Mouse (Mus musculus) 3134 (cell line): ENCODE results near the gene Fpgs.

ENCODE experiments used
- DNase-seq: peaks from one replicate; pipeline ENCODE4 v3.0.0-alpha.2; 2011; ENCODE audit warnings: low spot score; ENCODE audit not compliant: insufficient read length; ENCODE audit errors: extremely low read depth

Fpgs gene

DNA sequence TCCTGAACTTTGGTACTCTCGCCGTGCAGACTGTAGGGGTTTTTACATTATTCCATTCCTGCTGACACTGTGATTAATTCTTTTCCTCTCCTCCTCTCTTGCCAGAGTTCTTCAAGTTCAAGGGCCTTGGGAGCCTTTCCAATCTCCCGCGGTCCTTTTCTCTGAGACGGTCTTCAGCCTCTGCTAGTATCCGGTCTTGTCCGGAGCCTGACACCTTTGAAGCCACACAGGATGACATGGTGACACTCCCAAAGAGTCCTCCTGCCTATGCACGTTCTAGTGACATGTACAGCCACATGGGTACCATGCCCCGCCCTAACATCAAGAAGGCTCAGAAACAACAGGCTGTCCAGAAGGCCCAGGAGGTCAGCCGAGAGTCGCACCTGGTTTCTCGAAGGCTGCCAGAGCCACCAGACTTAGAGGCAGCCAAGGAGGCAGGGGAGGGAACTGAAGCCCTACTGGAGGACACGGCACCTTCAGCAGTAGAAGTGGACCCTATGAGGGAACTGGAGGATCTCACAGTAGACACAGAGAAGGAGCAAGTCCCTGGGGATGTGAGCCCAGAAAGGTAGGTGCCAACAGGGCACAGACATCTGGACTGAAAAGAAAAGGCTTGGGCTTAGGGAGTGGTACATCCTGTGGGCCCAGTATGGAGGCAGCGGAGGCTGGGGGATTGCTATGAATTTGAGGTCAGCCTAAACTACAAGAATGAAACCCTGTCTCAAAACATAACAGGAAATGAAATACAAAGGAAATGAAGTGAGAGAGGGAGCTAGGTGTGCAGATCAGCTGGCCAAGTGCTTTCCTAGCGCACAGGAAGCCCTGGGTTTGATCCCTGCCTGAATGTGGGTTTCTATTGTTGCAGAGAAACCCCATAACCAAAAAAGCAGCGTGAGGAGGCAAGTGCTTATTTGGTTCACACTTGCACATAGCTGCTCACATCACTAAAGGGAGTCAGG lies 21.2 kb upstream of the Fpgs start:
- no peak for DNase-seq

DNA sequence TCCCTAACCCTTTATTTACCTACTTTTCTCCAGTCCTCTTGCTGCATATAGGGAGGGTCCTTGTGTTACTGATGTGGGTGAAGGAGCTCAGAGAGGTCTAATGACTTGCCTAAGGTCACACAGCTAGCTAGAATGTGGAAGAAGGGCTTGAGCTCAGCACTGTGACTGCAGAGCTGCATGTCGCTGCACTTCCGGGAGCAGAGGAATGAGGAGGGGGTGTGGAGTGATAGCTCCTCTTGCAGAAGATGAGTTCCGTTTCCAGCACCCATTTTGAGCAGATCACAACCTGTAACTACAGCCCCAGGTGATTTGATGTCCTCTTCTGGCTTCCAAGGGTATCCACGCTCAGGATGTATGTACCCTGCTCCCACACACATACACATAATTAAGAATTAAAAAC lies 20.2 kb upstream of the Fpgs start:
- no peak for DNase-seq

DNA sequence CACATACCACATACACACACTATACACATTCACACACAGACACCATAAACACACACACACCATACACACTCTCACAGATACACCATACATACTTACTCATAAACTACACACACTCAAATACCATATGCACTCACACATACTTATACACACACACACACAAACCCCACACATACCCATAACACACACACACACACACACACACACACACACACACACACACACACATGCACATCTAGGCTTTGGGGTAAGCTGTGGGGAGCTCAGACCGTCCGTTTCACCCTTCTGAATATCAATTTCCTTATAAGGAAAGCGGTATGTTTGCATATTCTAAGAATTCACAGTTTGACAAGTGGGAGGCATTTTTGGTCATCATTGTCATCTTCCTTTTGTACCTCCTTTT lies 18.6 kb upstream of the Fpgs start:
- no peak for DNase-seq

DNA sequence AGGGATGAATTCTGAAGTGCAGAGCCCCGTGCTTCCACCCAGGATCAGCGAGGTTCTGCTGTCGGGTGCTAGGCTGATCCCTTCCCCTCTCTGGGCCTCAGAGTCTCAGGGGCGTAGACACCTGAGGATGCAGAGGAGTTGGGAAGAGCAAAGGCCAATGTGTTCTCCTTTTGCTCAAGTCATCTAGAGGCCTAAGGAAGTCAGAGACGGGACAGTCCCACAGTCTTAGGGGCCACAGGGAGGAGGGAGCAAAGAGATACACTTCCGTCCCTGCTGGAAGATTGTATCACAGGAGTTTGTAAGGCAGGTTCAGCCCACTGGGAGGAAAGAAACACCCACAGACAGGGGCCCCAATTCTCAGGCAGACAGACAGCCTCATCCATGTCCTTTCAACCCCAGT lies 18.1 kb upstream of the Fpgs start:
- no peak for DNase-seq

DNA sequence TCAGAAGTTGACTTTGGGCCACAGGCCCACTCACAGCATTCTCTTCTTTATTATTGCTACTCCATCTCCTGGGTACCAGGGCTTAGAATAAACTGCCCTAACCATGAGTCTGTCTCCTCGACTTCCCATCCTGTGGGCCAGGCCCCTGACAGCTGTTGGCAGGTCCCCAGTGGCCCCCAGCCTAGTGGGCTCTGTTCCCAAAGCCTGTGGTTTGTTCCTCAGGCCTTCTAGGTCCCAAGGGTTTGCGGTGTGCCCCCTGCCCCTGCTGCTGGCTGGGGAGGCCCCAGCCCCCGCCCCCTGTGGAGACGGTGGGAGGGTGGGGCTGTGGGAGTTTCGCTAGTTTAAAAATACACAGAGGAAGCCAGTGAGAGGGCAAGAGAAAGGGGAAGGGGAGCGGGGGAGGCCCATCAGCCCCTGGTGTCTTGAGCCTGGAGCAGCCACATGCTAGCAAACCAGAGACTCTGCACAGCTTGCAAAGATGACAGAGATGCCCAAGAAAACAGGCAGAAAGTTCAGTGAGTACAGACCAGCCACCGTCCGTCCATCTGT lies 16.8 kb upstream of the Fpgs start, which contains the start of gene Sh2d3c:
Gene Sh2d3c (plus strand): TSS at position 375 of the 549 bp plus-strand sequence.
- DNase-seq = peak; percentile 77

DNA sequence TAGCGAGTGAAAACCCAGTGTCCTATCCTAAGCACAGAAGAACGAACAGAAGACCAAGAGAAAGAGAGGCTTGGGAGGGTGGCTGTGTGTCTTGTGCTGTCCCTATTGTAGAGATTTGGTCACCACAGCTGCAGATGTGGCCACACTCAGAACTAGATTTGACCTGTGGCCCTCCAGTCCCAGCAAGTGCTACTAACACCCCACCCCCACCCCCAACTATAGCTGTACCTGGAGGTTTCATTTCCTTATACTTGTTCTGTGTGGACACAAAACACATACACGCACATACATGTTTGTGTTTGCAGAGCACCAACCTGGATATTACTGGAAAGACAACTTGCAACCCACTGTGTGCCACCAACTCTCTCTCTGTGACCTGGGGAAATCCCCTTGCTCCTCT lies 16.1 kb upstream of the Fpgs start:
- no peak for DNase-seq

DNA sequence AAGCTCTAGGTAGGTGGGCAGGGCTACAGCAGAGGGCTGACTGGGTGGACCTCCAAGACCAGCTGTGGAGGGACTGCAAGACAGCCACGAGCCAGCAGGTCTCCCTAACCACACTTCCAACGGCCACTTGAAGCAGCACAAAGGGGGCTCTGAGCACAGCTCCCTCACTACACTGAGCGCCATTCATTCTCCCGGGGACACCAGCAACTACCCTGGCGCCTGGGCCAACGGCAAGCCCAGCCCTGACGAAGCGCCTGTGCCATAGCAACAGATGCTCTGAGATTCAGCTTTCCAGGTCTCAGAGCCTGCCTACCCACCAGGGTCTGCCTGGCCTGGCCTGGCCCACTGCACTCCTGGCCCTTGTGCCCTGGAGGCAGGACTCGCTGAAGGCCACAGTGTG lies 14.8 kb upstream of the Fpgs start:
- DNase-seq = no peak

DNA sequence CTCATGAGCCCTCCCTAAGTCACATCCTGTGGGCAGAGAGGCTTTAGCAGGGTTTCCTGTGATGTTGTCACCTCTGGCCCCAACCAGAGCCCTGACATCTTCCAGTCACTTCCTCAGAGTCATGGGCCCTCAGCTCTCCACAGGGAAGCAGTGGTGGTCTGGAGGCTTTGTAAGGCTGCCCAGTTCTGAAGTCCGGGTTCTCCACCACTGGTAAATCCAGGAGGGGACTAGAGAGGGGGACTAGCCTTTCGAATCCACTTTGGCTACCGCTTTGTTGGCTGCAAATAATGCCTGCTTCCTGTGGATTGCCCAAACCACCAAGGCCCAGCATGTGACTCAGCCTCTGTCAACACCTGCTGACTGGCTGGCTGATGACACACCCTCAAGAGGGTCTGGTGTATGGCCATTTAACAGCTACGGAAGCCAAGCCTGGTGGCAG lies 11.1 kb upstream of the Fpgs start:
- DNase-seq = peak; percentile 73

DNA sequence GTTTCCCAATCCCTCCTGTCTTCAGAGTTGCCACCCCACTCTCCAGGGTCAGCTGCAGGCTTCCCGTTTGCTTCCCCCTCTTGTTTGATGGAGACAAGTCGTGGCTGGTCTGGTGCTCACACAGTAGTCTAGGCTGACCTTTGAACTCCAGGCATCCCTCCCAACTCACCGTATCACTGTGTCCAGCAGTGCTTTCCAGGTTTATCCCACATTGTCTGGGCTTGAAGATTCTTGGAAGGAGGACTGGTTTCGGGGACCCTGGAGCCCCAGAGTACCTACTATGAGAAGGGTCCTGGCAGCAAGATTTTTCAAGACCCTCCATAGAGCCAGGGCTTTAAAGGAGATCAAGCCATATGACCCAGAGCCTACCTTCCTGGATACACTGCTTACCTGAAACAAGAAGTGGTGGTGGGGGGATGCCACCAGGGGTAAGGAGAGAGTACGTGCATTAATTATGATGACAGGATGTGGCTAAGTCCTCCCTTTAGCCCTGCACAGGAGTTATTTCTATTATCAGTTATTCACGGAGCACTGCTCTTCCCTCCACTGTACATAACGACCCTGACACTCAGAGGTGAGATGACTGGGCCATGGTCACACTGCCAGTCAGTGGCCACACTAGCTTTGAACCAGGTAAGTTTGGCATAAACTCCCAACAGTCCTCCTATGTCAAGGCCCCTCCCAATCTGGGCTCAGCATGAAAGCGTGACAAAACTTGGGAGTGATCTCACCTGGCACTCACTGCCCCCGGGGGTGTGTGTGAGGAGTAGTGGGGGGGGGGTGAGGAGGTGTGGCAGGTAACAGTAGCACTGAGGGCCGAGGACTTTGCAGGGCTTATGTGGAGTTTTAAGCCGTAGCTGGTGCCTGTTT lies 10.4 kb upstream of the Fpgs start:
- no peak for DNase-seq

DNA sequence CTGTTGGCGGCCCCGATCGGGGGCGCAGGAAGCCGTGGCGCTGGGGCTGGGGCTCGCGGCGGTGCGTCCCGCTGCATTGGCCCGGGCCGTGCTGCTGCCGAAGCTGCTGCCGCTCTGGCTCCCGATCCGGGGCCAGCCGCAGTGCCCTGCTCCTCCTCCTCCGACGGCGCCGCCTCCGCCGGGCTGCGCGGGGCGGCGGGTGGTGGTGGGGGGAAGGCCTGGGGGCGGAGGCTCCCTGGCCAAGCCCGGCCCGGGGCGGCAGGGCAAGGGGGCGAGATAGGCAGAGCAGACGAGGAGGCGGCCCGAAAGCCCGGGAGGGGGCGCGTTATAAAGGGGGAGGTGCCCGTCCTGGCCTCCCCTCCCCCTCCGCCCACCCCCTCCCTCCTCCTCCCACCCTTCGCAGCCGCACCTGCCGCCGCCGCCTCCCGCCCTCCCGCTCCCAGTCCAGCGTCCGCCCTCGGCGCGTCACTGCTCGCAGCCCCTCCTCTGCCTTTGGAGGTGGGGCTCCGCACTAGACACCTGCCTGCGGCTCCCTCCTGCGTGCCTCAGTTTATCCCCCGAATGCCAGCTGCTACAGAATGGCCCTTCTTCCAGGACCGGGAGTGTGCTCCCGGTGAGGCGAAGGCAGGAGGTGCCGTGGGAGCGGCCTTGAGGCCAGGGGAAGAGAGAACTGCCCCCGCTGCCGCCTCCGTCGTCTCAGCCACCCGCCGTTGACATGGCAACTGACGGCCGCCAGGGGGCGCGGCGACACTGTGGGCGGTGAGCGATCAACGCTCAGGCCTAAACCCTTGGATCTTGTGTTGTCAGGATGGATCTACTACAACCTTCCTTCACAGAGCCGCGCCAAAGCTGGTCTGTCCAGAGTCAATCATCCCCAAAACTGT lies 9.2 kb upstream of the Fpgs start, which contains the start of gene Cdk9:
Gene Cdk9 (minus strand): TSS at position 143 of the 884 bp plus-strand sequence.
- DNase-seq = peak; percentile 91

DNA sequence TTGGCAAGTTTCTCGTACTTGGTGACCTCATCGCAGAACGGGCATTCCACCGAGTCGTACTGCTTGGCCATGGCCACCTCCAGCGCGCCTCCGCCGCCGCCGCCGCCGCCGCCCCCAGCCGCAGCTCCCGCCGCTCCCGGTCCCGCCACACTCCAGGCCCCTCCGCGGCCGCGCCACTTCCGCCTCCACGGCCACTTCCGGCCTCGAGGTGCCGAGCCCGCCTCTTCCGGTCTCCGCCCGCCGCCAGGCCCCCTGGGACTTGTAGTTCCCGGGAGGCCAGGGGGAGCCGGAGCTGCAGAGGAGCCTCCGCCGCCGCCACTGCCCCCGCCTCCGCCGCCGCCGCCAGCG lies 8.6 kb upstream of the Fpgs start:
- DNase-seq = peak; percentile 88

DNA sequence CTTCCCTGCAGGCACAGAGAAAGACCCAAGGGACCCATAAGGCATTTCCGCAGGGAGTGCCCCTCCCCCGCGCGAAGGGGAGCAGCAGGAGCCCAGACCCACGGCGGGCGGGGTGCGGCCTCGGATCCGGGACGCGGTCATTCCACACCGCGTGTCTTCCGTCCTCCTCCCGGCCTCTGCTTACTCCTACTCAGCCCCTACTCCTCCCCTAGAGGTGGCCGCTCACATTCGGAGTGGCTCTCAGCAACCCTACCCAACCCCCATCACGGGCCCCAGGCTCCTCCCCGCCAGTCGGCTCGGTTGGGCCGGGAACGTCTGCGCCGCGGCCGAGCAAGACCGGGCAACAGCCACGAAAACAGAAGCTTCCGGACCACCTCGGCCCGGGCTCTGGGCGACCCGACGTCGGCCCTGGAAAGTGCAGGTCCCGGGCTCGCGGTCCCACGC lies 8.2 kb upstream of the Fpgs start:
- DNase-seq = peak; percentile 80

DNA sequence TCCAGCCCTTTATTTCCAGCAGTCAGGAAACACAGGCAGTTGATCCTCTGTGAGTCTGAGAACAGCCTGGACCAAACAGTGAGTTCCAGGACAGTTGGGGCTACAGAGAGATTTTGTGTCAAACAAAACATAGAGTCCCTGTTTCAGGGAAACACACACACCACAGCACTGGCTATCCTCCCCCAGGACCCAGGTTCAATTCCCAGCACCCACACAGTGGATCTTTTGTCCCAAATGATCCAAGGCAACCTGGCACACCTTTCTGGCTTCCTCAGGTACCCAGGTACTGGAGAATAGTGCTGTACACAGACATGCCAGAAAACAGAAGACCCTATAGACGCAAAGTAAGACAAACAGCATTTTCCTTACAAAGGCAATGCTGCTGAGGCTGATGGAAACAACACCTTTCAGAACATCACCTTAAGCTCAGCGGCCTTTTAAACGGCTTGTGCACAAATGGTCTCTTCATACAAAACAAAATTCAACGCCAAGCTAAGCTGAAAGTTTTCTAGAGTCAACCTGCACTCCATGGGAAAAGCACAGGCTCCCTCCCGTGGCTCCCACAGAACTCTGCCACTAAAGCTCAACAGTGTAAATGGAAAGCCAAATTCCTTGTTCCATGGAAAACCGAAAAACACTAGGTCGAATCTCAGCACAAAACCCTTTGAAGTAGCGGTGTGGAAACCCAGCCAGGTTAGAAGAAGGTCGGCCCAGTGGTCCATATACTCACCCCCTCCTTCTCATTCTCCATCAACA lies 7.5 kb upstream of the Fpgs start:
- no peak for DNase-seq

DNA sequence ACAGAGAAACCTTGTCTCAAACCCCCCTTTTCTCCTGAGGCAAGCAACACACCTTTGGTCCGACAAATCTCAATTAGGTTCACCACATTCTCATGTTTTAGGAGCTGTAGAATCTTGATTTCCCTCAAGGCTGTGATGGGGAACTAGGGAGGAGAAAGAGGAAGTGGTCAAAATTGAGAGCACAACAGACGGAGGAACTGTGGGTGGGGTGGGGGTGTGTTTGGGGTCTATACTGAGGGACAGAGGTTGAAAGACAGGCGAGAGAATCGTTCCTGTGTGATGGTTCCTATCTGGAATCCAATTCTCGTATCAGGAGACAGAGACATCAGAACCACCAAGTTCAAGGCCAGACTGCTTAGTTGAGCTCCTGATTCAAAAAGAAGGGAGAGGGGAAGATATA lies 6.5 kb upstream of the Fpgs start:
- DNase-seq = no peak

DNA sequence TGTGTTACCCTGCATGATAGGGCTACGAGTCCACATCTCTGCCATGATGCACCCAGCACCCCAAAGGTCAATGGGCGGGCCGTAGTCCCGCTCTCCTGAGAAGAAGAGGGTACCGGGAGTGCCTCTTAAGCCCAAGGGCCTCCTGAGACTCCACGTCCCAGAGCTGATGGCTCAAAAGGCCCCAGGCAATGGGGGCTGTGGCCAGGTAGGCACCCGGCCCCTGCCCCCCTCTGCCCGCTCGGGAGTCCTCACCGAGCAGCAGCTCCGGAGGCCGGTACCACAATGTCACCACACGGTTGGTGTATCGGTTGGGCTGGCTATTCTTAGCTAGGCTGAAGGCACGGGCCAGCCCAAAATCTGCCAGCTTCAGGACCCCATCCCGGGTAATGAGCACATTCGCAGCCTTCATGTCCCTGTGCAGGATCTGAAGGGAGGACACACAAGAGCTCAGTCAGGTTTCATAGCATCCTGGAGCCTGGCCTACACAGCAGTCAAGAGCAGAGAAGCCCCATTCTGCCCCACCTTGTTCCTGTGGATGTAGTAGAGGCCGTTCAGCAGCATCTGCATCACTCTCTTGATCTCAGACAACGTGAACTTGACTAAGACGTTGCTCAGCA lies 5.7 kb upstream of the Fpgs start:
- no peak for DNase-seq

DNA sequence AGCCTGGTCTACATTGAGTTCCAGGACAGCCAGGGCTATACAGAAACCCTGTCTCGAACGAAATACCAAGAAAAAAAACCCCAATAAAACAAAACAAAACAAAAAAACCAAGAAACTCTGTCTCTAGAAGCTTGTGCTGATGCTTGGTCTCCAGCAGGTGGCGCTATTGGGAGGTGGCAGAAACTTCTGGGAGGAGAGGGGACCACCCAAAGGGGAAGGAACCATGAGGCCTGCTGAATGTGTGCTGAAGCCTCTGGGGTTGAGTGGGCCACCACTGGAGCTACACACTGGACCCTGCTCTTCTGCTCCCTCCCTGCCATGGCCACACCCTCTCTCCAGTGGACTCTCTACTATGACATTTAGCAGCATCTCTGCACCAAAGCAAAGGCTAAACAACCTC lies 4.7 kb upstream of the Fpgs start:
- peak; percentile 41 for DNase-seq

DNA sequence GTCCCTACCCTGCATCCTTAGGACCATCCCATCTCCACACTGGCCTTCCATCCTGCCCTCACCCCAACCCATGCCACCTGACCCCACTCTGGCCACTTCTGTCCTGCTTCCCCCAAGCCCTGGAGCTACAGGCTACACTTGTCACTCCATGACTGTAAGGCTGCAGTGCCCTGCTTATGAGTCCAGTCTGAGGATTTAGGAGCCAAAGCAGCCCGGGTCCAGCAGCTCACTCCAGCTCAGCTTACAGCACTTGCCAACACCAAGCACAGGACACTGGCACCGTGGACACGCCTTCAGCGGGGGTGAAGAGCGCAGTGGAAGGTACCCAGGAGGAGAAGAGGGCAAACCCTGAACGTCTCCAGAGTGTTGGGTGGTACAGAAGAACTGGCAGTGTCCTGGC lies 3.0 kb upstream of the Fpgs start:
- DNase-seq = no peak

DNA sequence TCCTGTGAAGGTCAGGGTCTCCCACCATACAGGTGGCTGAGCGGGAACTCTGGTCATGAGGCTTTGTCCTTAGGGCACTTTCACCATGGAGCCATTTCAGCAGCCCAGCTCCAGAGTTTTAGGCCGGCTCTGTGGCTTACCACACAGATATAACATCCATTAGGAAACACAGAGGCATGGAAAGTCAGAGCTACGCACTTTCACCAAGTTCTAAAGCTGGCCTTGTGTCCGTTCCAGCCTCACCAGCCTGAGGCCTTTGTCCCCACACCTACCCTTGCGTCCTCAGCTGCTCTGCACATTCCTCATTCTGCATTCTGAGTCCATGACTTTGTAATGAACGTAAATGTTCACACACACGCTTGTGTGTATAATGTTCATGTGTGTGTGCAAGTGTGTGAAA lies 1.1 kb upstream of the Fpgs start:
- DNase-seq = no peak

DNA sequence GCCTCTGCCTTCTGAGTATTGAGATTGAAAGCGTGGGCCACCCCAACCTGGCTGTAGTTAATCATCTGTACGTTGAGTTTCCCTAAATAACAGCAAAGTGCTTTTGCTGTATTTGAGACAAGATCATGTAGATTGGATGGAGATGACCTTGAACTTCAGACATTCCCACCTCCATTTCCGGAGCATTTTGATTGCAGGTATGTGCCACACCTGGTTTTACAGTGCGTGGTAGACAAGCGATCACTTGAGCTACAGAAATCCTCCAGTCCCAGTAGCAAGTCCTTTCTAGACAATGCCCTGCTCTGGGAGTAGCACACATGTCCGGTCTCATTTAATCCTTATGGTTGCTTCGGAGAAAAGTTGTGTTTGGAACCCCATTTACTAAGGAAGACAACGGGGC lies 899 bp downstream of the Fpgs start:
- no peak for DNase-seq
